Mouse (Mus musculus) spleen, adult 2 months (tissue): ENCODE measurements at regions not wholly inside any gene's neighbourhood (a gene's known extent, or its start where the extent isn't known, plus 50 kb on each side); places are given as distances from the start of the nearest gene placed in this dataset.

Experiments used
- DNase-seq, 2 experiments: peaks; one replicate each; pipeline versions ENCODE4 v3.0.0 to v3.0.0-alpha.2; 2012 to 2021; ENCODE audit warnings: low spot score in 2 of 2, low read depth in 1 of 2
- H3K27ac ChIP-seq: fragments of 200-500 bp; 2 replicates; pipeline ENCODE4 v1.5.1; 2012; ENCODE audit warnings: low read length, inconsistent platforms; ENCODE audit not compliant: insufficient read depth
- H3K27me3 ChIP-seq: fragments of 200-500 bp; 2 replicates; pipeline ENCODE4 v1.6.1; 2012; ENCODE audit warnings: mild to moderate bottlenecking, moderate library complexity, low read length, inconsistent platforms; ENCODE audit not compliant: control insufficient read depth, insufficient read depth
- H3K36me3 ChIP-seq: fragments of 200-500 bp; 2 replicates; pipeline ENCODE4 v1.6.1; 2012; ENCODE audit warnings: mild to moderate bottlenecking, low read length, inconsistent platforms; ENCODE audit not compliant: control insufficient read depth, insufficient read depth
- H3K4me1 ChIP-seq: fragments of 200-500 bp; 2 replicates; pipeline ENCODE4 v1.6.1; 2011; ENCODE audit warnings: inconsistent platforms; ENCODE audit not compliant: control insufficient read depth, insufficient read depth, insufficient read length
- H3K4me3 ChIP-seq: fragments of 200-500 bp; 2 replicates; pipeline ENCODE4 v1.5.1; 2011; ENCODE audit warnings: mild to moderate bottlenecking, inconsistent platforms; ENCODE audit not compliant: insufficient read depth, insufficient read length; ENCODE audit errors: extremely low read depth
- CTCF ChIP-seq: fragments of 200-500 bp; IDR thresholded peaks from 2 replicates; pipeline ENCODE4 v1.5.1; 2011; ENCODE audit warnings: mild to moderate bottlenecking, inconsistent platforms; ENCODE audit not compliant: insufficient read depth, insufficient read length, insufficient replicate concordance; ENCODE audit errors: extremely low read depth
- POLR2A ChIP-seq: fragments of 200-500 bp; IDR thresholded peaks from 2 replicates; pipeline ENCODE4 v1.6.1; 2011; ENCODE audit warnings: low read depth, low read length, inconsistent platforms
- WGBS: fragments of 180-500 bp; shearing (Covaris S2); methylation state at CpG from one replicate; pipeline ENCODE4 v1.1.7; 2018; 5-methylcytosine and 5-hydroxymethylcytosine counted together

DNA sequence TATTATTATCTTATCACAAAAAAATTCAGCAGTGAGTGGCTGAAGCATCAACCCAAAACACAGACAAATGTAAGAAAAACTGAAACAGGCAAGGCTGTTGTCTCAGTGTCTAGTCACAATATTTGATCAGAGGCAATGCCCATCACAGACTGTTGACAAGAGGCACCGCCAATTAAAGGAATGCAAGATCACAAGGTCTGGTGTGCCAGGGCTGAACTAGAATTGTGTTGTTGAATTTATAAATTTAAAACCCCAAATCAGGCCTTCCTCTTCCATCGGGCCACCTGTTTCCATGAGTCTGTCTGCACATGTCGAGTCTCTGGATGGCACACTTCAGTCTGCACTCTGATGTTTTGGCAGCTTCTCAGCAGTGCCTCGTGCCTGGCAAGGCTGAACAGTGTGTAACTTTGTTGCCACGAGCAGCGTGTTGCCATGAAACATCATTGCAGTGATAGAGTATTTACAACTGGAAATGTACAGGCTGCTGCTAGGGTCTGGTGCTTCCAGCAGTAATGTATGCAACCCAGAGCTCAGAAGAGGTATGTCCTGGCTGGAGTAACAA lies 91.9 kb downstream of the Gm10604 start:
- no peak for DNase-seq
- 64% methylated on average over 6 of the region's 6 CpGs for WGBS
- no peak for TF ChIP-seq POLR2A
- no peak for TF ChIP-seq CTCF
- Histone ChIP-seq H3K27ac (no peak overlapping the region), H3K27me3 (no peaks in the 10 kb centered on the region), H3K4me3 (no peak overlapping the region), H3K4me1 (no peaks in the 10 kb centered on the region), H3K36me3 (no peaks in the 10 kb centered on the region)

DNA sequence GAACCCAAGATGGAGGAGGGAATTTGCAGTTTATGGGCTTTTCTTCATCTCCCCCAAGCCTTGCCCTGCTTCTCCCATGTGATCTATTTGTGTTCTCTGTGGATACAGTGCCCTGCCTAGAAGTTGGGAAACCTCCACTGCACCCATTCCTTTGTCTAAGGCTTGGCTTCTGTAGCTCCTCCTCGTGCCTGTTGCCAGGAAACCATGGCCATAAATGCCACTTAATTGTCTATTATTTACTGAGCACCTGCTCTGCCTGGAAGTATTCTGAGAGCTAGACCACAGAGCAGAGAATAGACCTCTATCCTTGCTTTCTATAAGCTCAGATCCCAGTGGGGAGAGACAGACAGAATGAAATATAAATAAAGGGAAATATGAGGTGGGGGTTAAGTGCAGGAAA lies 93.7 kb downstream of the Gm10604 start:
- no peak for TF ChIP-seq CTCF
- TF ChIP-seq POLR2A: no peak
- H3K27me3 ChIP-seq: no peaks in the 10 kb centered on the region
- no peak overlapping the region for H3K27ac ChIP-seq
- no peak overlapping the region for H3K4me3 ChIP-seq
- WGBS: 49% methylated on average over 1 of the region's 1 CpGs
- no peaks in the 10 kb centered on the region for H3K4me1 ChIP-seq
- DNase-seq: no peak
- H3K36me3 ChIP-seq: no peaks in the 10 kb centered on the region

DNA sequence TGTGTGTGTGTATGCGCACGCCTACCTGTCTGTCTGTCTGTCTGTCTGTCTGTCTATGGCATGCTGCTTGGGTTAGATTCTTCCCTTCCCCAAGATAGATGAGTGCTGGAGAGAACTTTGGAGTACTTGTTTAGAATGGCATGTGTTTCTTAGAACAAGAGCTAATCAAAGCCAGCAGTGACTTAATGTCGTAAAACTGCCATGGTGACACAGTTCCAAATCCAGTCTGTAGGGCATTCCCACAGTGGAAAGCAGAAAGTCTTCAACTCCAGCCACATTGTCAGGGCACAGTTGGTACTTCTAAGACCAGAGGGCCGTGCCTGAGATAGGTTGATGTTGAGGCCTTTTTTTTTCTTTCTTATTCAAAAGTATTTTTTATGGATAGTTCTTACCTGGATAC lies 95.6 kb downstream of the Gm10604 start:
- Histone ChIP-seq H3K36me3 (no peaks in the 10 kb centered on the region), H3K27me3 (no peaks in the 10 kb centered on the region), H3K4me3 (no peak overlapping the region), H3K4me1 (no peaks in the 10 kb centered on the region), H3K27ac (no peak overlapping the region)
- DNase-seq: no peak
- no peak for TF ChIP-seq POLR2A
- TF ChIP-seq CTCF: no peak
- 93% methylated on average over 4 of the region's 4 CpGs for WGBS

DNA sequence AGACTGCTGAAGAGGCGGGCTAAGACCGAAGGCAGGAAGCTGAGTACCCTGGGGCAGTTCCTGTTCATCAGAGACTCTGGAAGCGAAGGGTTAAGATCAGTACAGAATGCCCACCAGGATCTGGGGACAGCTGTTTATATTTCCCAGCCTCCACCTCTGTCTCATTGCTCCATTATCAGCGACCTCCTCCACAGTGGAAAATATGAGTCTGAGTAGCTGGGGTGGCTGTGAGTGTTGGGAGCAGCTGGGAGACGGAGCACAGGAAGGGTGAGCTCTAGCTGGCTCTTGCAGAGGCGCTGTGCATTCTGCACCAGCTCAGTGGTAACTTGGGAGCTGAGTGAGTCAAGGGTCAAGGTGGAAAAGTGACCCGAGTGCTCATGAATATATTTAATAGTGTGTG lies 96.2 kb downstream of the Gm10604 start:
- no peak for TF ChIP-seq CTCF
- no peak for TF ChIP-seq POLR2A
- H3K36me3 ChIP-seq: no peaks in the 10 kb centered on the region
- no peak overlapping the region for H3K4me3 ChIP-seq
- H3K4me1 ChIP-seq: no peaks in the 10 kb centered on the region
- 48% methylated on average over 7 of the region's 7 CpGs for whole genome bisulfite sequencing
- no peak overlapping the region for H3K27ac ChIP-seq
- no peaks in the 10 kb centered on the region for H3K27me3 ChIP-seq
- no peak for DNase-seq

DNA sequence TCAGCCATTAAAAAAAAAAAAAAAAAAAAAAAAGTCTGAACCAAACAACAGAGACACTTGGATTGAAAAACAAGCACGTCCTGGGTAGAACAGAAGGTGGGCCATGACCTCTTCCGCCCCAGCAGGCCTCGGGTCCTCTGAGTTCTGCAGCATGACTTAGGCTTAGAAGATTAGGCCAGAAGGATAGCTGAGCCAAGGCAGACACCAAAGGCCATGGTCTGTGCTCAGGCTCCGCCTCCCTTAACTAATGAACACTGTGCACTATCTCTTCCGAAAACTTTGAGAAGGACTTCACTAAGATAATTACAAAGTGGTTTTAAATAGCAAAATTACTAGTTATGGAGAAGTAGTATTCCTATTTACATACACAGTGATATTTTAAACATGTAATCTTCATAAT lies 97.8 kb downstream of the Gm10604 start:
- no peak overlapping the region for H3K4me3 ChIP-seq
- DNase-seq: no peak
- H3K27me3 ChIP-seq: no peaks in the 10 kb centered on the region
- no peak overlapping the region for H3K27ac ChIP-seq
- no peak for TF ChIP-seq POLR2A
- no peak for TF ChIP-seq CTCF
- H3K36me3 ChIP-seq: no peaks in the 10 kb centered on the region
- no peaks in the 10 kb centered on the region for H3K4me1 ChIP-seq
- 79% methylated on average over 5 of the region's 5 CpGs for WGBS

DNA sequence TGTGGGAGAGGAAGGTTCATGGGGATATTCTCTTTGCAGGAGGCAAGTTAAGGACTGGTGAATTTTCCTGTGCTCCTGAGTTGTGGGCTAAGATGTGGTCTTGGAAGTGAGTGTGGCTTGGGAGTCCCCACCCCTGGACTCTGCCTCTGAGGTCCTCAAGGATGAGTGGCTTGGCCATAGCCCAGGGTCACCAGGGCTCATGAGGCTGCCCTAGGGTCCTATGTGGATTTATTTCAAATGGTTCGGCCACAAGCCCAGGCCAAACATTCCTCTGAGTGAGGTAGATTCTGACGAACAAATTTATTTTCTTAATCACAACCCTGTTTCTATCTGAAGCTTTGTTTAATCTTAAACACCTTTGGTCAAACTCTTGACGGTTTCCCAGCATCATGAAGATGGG lies 98.4 kb downstream of the Gm10604 start:
- Histone ChIP-seq H3K27me3 (no peaks in the 10 kb centered on the region), H3K4me1 (no peaks in the 10 kb centered on the region), H3K4me3 (no peak overlapping the region), H3K27ac (no peak overlapping the region), H3K36me3 (no peaks in the 10 kb centered on the region)
- 87% methylated on average over 3 of the region's 3 CpGs for WGBS
- no peak for DNase-seq
- TF ChIP-seq CTCF (no peak), POLR2A (no peak)

DNA sequence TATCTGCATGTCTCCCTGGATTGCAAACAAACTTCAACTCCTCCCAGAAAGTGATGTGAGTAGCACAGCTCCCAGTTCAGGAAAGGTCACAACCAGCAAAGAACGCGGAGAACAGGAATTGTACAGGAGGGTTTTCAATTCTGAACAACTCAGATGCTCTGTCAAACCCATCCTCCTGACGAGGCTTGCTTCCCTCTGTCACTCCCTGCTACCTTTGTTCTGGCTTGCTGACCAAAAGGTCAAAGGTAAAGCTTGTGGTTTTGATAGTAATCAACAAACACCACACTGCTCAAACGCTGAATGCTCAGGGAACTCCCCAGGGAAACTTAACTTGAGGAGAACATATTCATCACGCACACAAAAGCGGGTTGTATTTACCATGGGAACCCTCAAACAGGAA lies 102.4 kb downstream of the Gm10604 start:
- Histone ChIP-seq H3K36me3 (no peaks in the 10 kb centered on the region), H3K4me1 (no peaks in the 10 kb centered on the region), H3K27me3 (no peaks in the 10 kb centered on the region), H3K27ac (no peak overlapping the region), H3K4me3 (no peak overlapping the region)
- TF ChIP-seq CTCF (no peak), POLR2A (no peak)
- no peak for DNase-seq
- WGBS: 77% methylated on average over 6 of the region's 6 CpGs

DNA sequence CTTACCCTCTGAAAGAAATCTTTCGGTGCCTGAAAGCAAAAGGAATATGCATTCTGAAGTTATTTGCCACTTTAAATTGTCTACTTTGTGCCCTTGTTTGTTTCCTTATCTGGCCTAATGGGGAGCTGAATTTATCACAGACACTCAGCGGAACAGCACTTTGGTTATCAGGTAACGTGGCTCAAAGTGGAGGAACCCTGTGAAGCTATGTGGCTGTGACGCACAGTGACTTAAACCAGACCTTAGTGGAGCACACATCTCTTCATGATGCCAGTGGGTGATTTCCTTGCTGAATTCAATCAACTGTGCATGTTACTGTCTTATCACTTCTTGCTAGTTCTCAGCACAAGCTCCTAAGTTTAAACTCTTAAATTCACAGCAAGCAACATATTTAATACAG lies 103.1 kb downstream of the Gm10604 start:
- H3K4me3 ChIP-seq: no peak overlapping the region

More for the DNA sequence above, 103.1 kb downstream of the Gm10604 start:
- Histone ChIP-seq H3K27me3 (no peaks in the 10 kb centered on the region), H3K27ac (no peak overlapping the region), H3K4me1 (no peaks in the 10 kb centered on the region), H3K36me3 (no peaks in the 10 kb centered on the region)
- TF ChIP-seq POLR2A: no peak
- TF ChIP-seq CTCF: no peak
- DNase-seq: no peak
- 89% methylated on average over 4 of the region's 4 CpGs for WGBS
